Mouse (Mus musculus): Measurements from ENCODE around the gene Bcor. TPM values are rescaled to one million over a fixed set of nuclear protein-coding genes. Genes with fewer than 3 reads are reported as not detected.
A peak's percentile ranks its signal among the peaks of the same experiment; 100 is the strongest.

Gene Bcor
- polyA plus RNA-seq, 1 experiment, result 6.7 TPM

DNA sequence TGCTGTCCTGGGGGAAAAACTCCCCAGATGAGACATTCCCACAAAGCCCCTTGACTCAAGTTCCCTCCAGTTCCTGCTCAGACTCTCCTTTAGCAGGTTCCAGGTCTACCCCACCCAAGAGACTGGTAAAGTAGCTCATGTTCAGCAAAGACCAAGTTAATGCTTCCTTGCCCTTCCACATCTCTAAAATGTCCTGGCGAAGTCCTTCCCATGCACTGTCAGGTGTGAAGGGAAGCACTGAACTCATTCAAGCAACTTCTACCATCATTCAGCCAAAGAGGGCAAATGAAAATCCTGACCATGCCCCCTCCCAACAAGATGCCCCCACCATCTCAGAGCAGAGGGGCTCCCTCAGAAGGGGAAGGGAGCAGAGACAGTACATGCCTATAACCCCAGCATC is 107.5 kb downstream of the Bcor start:
- Histone ChIP-seq H3K4me1 (ENCODE audit: control insufficient read depth, insufficient read depth, insufficient read length, low read length) (peaks cover 3% of the 10 kb centered on the region), H3K4me3 (ENCODE audit: insufficient read depth, low read depth, low read length) (no peak overlapping the region), H3K27ac (replicated peaks; ENCODE audit: low read depth, low read length) (no peak overlapping the region)

DNA sequence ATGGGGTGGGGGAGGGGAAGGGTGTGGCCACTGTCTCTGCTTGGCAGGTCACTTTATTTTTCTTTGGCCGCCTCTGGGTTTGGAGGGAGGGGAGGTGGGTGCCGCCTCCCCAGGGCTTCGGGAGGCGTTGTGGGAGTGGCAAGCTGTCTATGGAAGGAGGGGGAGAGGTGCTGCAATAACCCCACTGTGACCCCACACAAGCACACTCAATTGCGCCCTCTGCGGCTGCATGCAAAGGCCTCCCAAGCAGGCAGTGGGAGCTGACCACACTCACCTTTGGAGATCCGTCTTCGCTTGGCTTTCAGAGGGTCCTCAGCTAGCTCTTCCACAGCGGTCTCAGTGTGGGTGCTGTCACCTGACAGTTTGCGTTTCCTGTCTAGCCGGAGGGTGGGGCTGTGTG is 111.4 kb downstream of the Bcor start:
- H3K4me3 ChIP-seq (ENCODE audit: insufficient read depth, low read depth, low read length), result no peak overlapping the region

DNA sequence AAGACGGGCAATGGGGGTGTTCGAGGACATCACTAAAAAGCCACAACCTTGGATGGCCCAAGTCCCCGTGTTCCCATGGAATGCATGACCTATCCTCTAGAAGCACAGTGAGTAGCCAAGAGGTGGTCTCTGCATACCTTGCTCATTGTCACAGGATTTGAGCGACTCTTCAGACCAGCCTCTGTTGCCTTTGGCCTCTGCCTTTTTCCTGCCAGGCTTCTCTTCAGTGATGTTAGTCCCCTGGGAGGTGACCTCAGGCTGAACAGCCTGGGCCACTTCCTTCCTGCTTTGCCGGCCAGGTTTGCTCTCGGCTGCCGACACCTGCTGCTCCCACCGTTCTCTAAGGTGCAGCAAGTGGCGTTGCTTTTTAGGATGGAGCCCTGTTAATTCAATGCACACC is 112.0 kb downstream of the Bcor start:
- Histone ChIP-seq H3K27ac (replicated peaks; ENCODE audit: low read depth, low read length) (no peak overlapping the region), H3K4me1 (ENCODE audit: control insufficient read depth, insufficient read depth, insufficient read length, low read length) (peaks cover 3% of the 10 kb centered on the region), H3K4me3 (ENCODE audit: insufficient read depth, low read depth, low read length) (no peak overlapping the region)

More for the DNA sequence above, 111.4 kb downstream of the Bcor start:
- peaks cover 3% of the 10 kb centered on the region for H3K4me1 ChIP-seq (ENCODE audit: control insufficient read depth, insufficient read depth, insufficient read length, low read length)
- H3K27ac ChIP-seq (replicated peaks; ENCODE audit: low read depth, low read length), result no peak overlapping the region

DNA sequence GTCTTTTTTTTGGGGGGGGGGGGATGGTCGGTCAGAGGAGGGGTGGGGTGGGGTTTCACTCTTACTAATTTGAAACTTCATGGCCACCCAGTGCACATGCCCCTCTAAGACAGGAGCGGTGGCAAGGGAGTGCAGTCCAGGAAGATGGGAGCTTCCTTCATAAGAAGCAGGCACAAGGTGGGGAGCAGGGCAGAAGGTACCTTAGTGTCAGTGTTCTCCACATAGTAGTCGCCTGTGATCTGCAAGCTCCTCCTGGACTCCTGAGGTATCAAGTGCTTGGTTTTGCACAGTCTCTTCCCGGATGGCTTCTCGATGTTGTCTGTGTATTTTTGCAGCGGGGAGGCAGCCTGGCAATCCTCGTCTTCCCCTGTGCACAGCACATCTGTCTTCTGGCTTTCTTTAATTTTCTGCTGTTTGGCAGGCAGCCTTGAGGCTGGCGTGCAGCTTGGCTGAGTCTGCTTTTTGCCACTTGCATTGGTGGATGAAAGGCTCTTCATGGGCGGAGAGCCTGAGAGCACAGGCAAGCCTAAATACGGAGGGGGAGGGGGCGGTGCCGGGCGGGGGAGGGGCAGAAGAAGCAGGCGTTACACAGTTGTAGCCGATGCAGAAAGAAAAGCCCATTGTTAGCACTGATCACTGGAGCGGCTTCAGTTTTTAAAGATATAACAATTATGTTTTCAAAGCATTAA is 112.8 kb downstream of the Bcor start:
- Histone ChIP-seq H3K27ac (replicated peaks; ENCODE audit: low read depth, low read length) (no peak overlapping the region), H3K4me3 (ENCODE audit: insufficient read depth, low read depth, low read length) (no peak overlapping the region), H3K4me1 (ENCODE audit: control insufficient read depth, insufficient read depth, insufficient read length, low read length) (peaks cover 3% of the 10 kb centered on the region)

DNA sequence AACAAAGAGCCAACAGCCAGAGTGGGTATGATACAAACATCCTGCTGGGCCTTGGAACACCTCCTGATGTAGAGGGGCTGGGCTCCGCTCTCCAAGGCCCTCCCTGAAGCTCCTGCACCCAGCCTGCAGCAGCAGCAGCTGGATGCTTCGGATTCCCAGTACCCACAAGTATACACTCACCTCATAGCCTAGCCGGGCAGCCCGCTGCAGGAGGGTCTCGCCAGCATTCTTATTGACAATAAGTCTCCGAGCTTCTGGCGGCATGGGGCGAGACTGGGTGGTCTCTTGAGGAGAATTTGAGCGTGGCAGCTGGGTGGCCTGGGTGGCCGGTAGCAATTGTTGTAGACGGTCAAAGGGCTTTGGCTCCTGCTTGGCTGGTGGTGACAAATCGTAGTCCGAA is 113.5 kb downstream of the Bcor start:
- H3K4me1 ChIP-seq (ENCODE audit: control insufficient read depth, insufficient read depth, insufficient read length, low read length), result peaks cover 3% of the 10 kb centered on the region
- no peak overlapping the region for H3K27ac ChIP-seq (replicated peaks; ENCODE audit: low read depth, low read length)
- H3K4me3 ChIP-seq (ENCODE audit: insufficient read depth, low read depth, low read length), result no peak overlapping the region

DNA sequence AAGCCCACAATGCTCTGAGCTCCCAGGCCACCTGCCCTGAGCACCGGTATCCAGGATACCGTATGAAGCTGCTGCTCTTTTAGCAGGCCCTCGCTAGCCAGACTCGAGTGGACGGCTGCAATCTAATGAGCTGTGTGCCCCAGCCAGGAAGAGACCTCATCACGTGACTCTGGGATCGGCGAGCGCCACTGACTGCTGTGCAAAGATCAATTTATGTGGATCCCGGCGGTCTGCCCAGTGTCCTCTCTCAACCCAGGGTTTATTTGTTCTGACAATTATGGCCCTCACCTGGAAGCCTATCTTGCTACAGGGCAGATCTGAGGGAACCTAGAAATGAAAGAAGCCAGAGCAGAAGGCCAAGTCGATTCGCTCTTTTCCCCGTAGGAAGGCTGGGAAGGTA is 116.8 kb downstream of the Bcor start:
- Histone ChIP-seq H3K4me1 (ENCODE audit: control insufficient read depth, insufficient read depth, insufficient read length, low read length) (peaks cover 3% of the 10 kb centered on the region), H3K4me3 (ENCODE audit: insufficient read depth, low read depth, low read length) (no peak overlapping the region), H3K27ac (replicated peaks; ENCODE audit: low read depth, low read length) (no peak overlapping the region)

DNA sequence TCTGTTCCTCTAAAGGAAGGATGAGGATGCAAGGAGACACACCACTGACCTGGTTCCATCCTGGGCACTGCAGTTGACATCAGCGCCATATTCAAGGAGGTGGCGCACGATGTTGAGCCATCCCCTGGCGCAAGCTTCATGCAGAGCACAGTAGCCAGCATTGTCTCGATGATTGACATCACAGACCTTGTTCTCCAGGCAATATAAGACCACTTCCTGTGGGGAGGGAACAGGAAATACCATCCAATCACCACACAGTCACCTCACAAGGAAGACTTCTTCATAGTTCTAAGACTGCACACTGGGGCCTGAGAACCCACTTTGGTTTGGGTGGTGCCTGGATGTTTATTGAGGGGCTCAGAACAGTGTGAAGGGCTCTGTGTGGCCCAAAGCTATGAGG is 118.7 kb downstream of the Bcor start:
- Histone ChIP-seq H3K4me1 (ENCODE audit: control insufficient read depth, insufficient read depth, insufficient read length, low read length) (no peaks in the 10 kb centered on the region), H3K27ac (replicated peaks; ENCODE audit: low read depth, low read length) (no peak overlapping the region), H3K4me3 (ENCODE audit: insufficient read depth, low read depth, low read length) (no peak overlapping the region)

DNA sequence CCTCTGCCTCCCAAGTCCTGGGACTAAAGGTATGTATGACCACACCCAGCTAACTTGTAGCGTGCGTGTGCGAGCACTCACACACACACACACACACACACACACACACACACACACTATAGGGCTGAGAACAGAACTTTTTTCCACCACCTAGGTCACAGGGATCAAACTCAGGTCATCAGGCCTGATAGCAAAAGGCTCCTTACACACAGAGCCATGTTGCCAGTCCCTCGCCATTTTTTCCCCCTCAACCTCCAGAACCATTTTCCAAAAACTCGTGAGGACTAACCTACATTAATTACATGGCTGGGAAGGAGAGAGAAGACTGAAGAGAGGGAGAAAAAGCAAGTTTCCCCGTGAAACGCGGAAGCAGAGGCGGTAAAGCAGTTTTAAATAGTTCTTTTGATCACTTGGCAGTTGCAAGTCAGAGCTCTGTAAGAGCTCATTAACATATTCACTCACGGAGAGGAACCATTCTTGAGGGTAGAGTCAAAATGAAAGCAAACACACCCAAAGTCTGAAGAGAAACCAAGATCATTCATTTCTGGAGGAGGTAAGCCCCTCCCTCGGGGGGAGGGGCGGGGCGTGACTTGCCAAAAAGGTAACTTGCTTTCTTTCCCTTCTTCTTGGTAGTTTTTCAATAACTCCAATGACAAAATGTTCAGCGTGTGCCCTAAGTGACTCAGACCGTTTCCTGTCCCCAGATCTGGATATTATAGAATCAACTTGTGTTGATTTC is 145.3 kb downstream of the Bcor start:
- H3K4me1 ChIP-seq (ENCODE audit: control insufficient read depth, insufficient read depth, insufficient read length, low read length), result no peaks in the 10 kb centered on the region
- no peak overlapping the region for H3K4me3 ChIP-seq (ENCODE audit: insufficient read depth, low read depth, low read length)
- no peak overlapping the region for H3K27ac ChIP-seq (replicated peaks; ENCODE audit: low read depth, low read length)

DNA sequence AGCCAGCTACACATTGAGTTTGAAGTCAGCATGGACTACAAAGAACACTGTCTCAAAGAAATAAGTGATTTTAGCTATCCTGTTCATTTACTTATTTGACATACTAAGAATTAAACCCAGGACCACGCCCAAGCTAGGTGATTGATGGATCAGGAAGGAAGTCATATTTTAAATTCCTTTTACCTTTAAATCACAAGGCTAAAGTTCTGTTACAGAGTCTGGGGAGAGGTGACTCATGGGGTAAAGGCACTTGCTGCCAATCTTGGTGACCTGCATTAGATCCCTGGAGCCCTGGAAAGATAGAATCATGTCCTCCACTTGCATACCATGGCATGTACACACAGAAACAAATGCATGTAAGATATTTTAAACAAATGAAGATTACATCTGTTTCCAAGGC is 149.5 kb downstream of the Bcor start:
- Histone ChIP-seq H3K4me1 (ENCODE audit: control insufficient read depth, insufficient read depth, insufficient read length, low read length) (no peaks in the 10 kb centered on the region), H3K27ac (replicated peaks; ENCODE audit: low read depth, low read length) (no peak overlapping the region), H3K4me3 (ENCODE audit: insufficient read depth, low read depth, low read length) (no peak overlapping the region)

DNA sequence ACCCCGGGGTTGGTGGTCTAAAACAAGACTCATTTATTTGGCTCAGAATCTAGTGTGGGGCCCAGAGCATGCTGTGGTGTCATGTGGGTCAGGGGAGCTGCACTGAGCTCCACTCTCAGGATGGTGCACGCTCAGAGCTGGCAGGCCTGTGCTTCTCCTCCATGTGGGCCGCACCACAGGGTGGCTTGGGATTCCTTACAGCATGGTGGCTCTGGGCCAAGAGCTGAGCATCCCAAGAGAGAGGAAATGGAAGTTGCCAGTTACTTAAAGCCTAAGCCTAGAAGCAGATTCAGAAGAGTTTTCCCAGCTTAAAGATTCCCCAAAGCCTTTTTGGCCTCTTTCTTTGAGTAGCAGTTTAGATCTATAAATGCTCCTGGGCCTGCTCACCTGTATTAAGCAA is 151.1 kb downstream of the Bcor start:
- Histone ChIP-seq H3K4me1 (ENCODE audit: control insufficient read depth, insufficient read depth, insufficient read length, low read length) (peaks cover 7% of the 10 kb centered on the region), H3K4me3 (ENCODE audit: insufficient read depth, low read depth, low read length) (no peak overlapping the region)

DNA sequence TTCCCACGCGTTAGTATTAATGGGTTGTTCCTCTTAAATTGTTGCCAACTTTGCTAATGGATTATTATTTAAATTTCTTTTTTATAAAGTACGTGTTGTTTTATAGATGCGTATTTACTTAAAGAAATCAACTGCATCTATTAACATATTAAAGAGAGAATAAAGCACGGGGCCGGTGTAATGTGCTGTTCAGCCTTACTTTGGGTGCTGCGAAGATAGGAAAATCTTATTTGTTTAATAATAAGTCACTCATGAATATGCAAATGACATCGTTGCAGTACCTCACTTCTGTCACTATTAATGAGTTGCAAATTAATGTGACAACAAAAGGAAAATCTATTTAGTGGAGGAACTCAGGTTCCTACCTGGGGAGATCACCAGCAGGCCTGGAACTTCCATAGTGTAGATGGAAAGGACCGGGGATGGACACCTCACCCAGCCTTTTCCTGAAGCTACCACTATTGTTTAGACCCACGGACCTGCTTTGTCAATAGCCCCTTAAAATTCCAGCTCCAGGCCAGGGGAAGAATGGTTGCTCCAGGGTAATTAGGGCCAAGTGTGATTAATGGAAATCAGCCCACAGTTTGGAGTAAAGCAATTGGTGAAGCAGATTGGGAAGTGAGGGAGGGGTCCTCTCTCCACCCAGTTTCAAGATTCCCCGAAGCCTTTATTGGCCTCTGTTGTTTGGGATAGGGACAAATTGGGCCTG is 152.2 kb downstream of the Bcor start:
- H3K27ac ChIP-seq (replicated peaks; ENCODE audit: low read depth, low read length), result no peak overlapping the region
- no peak overlapping the region for H3K4me3 ChIP-seq (ENCODE audit: insufficient read depth, low read depth, low read length)
- H3K4me1 ChIP-seq (ENCODE audit: control insufficient read depth, insufficient read depth, insufficient read length, low read length), result peaks cover 10% of the 10 kb centered on the region

More for the DNA sequence above, 151.1 kb downstream of the Bcor start:
- no peak overlapping the region for H3K27ac ChIP-seq (replicated peaks; ENCODE audit: low read depth, low read length)

DNA sequence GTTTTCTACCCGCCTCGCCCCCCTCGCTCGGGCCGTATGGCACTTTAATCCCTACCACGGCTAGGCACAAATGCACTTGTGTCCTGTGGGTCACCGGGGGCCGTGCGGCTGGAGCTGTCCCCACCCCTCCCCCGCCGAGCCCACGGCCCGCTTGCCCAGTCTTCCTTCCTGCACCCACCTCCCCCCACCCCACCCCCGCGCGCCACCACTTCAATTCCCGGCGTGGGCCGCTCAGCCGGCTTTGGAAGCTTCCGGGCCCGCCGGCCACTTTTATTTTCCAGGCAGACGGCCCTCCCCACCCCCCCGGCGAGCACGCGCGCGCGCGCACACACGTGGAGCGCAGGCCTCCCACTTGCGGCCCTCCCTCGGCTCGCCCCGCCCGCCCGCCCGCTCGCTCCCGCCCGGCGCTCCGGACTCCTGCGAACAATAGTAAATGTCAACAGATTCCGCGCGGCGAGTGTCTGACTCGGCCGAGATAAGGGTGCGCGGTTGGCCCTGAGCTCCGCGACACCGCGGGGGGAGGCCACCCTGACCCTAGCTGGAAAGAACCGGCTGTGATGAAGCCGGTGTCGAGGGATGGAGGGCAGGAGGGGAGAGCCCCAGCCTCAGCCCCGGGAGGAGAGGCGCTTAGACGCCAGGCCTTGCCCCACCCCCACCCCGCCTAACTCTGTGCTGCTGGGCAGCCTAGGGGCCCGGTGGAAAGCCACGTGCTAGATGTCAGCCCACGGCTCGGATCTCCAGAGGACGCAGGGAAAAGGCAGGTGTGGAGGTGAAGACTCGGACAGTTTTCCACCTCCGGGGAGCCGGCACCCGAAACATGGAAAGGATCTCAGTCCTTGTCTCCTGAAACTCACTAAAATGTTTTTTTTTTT is 153.0 kb downstream of the Bcor start:
- Histone ChIP-seq H3K4me3 (ENCODE audit: insufficient read depth, low read depth, low read length) (peak overlapping the region; percentile 62), H3K27ac (replicated peaks; ENCODE audit: low read depth, low read length) (peak overlapping the region; percentile 95)

DNA sequence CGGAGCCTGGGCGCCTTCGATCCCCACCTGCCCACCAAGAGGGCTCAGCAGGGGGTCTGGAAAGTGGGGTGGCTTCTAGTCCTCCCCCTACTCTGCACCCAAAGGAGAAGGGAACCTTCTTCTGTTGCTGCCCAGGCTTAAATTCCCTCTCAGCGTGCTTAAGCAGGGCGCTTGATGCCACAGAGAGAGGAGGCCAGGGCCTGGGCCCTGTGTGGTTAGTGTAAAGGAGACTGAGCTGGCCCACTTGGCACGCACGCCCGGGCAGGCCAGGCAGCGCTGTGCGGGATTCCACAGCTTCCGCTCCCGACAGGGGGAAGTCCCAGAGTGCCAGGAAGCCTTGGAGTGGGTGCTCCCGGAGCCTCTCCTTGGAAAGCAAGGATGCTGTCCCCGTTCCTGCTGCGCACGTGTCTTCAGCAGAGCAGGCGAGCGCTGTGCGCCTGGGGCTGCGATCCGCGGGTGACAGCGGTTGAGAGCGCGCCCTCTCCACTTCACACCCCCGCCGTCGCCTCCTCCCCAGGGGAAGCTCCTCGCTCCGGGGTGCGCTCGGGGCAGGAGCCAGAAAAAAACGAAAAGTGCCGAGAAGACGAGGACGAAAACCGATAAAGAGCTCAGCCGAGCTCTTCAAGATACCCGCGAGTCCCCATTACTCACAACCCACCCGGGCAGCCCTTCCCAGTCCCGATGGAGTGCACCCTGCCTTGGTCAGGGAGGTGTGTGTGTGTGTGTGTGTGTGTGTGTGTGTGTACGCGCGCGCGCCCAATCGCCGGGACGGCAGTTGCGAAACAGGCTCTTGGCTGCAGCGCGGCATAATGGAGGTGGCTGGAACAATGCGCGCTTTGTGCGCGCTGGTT is 153.9 kb downstream of the Bcor start:
- peak overlapping the region; percentile 62 for H3K4me3 ChIP-seq (ENCODE audit: insufficient read depth, low read depth, low read length)
- peaks cover 12% of the 10 kb centered on the region for H3K4me1 ChIP-seq (ENCODE audit: control insufficient read depth, insufficient read depth, insufficient read length, low read length)
- peak overlapping the region; percentile 95 for H3K27ac ChIP-seq (replicated peaks; ENCODE audit: low read depth, low read length)

More for the DNA sequence above, 153.0 kb downstream of the Bcor start:
- H3K4me1 ChIP-seq (ENCODE audit: control insufficient read depth, insufficient read depth, insufficient read length, low read length), result peaks cover 12% of the 10 kb centered on the region

All from brown adipose tissue, adult 24 weeks (tissue).